Comparison of ENCODE assay signal across 8 mouse cellular contexts in the genomic region with DNA sequence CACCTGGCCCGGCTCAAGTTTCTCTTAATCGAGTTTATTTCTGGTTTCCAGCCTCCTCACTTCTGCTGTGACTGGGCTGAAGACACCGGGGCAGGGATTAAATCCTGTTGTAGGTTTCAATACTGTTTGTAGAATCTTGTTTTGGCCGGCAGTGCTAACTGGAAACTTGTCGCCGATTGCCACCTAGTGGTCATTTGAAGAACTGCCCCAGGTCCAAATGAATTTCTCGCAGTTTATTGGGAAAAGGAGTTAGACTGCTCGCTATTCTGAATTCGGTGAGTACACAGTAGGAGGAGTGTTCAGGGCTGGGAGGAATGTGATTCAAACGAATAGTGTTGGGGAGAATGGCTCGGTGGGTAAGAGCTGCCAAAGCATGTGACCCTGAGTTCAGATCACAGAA. TPM values are rescaled to one million over a fixed set of nuclear protein-coding genes. Genes with fewer than 3 reads are reported as not detected.
A peak's percentile ranks its signal among the peaks of the same experiment; 100 is the strongest.
DNase-seq lines count a peak whose midpoint lies in the region; ATAC-seq lines count a peak whose summit lies in the region.
"Had no signal": no experiment of that assay in that cellular context is flagged by ENCODE, and none has a peak within 500 bp of the region (broad histone marks: within the 10 kb centered on the region; RNA-seq: fewer than 3 reads in every experiment).

No protein-coding gene starts in this region.

- no peak overlapping the region for H3K4me2 ChIP-seq in midbrain, embryonic 12.5 days (replicated peaks)
- H3K4me2 ChIP-seq: stomach, embryonic 15.5 days had no signal

- WGBS in midbrain, embryonic 12.5 days = 3% methylated on average over 11 of the region's 11 CpGs

- intact Hi-C loops in left cerebral cortex, postnatal 36 days (cut with DNase I) = loop anchor here (1.0 to 5.0 kb wide), 3 partner anchors 117 to 247 kb away; a partner anchor contains a TSS

- H3K4me3 ChIP-seq in midbrain, embryonic 12.5 days = no peak overlapping the region
- H3K4me3 ChIP-seq: stomach, embryonic 15.5 days had no signal

- ATAC-seq in midbrain, embryonic 12.5 days (ENCODE audit: low FRiP score, low read depth) = 0 out of 2 replicates have a peak, but pooled peaks have one; percentile 49

- H3K27me3 ChIP-seq in midbrain, embryonic 12.5 days = no peaks in the 10 kb centered on the region
- H3K27me3 ChIP-seq: stomach, embryonic 15.5 days had no signal

- H3K9me3 ChIP-seq in midbrain, embryonic 12.5 days = no peaks in the 10 kb centered on the region
- H3K9me3 ChIP-seq: stomach, embryonic 15.5 days had no signal

- no peaks in the 10 kb centered on the region for H3K36me3 ChIP-seq in midbrain, embryonic 12.5 days
- H3K36me3 ChIP-seq: stomach, embryonic 15.5 days had no signal

- no peak overlapping the region for H3K9ac ChIP-seq in midbrain, embryonic 12.5 days (replicated peaks)
- H3K9ac ChIP-seq: stomach, embryonic 15.5 days had no signal

- no peaks in the 10 kb centered on the region for H3K4me1 ChIP-seq in midbrain, embryonic 12.5 days

- DNase-seq in adipocyte (ENCODE audit: low spot score) = peak; percentile 90
- peak; percentile 86 to 92 for DNase-seq in cerebellum, postnatal 10 days
- DNase-seq in frontal cortex, postnatal 25 days (ENCODE audit: low spot score in 2 of 2) = peak; percentile 79 to 82
- peak; percentile 61 for DNase-seq in kidney, adult 11 months
- DNase-seq in left cerebral cortex, postnatal 36 days (ENCODE audit: low spot score in 2 of 2) = peak; percentile 76 to 84
- DNase-seq in spleen, adult 12 weeks (ENCODE audit: low spot score) = peak; percentile 69

- H3K27ac ChIP-seq in midbrain, embryonic 12.5 days (replicated peaks) = no peak overlapping the region
- H3K27ac ChIP-seq: stomach, embryonic 15.5 days had no signal

RNA-seq across cellular contexts. Expression of a gene that starts 23.9 kb away (rescaled TPM):
- total RNA-seq in left cerebral cortex, postnatal 36 days (2021) = 1 to 10 TPM; 6.0 to 7.1 TPM
- 16.8 and 16.9 TPM in 2 replicates for polyA plus RNA-seq in midbrain, embryonic 12.5 days (2016; fragmentation: Nextera tagmentation; extraction: Ambion mirVana)

RNA-seq across cellular contexts. Expression of a gene that starts 35.0 kb away (rescaled TPM):
- not detected for total RNA-seq in left cerebral cortex, postnatal 36 days (2021)
- polyA plus RNA-seq in midbrain, embryonic 12.5 days (2016; fragmentation: Nextera tagmentation; extraction: Ambion mirVana) = not detected in 2 replicates
- polyA plus RNA-seq: stomach, embryonic 15.5 days had no signal

RNA-seq across cellular contexts. Expression of a gene that starts 35.1 kb away (rescaled TPM):
- 10 to 100 TPM; 43.2 to 45.2 TPM for total RNA-seq in left cerebral cortex, postnatal 36 days (2021)
- 24.1 and 28.0 TPM in 2 replicates for polyA plus RNA-seq in midbrain, embryonic 12.5 days (2016; fragmentation: Nextera tagmentation; extraction: Ambion mirVana)

RNA-seq across cellular contexts. Expression of a gene that starts 37.8 kb away (rescaled TPM):
- not detected for total RNA-seq in left cerebral cortex, postnatal 36 days (2021)
- 2.0 and 2.1 TPM in 2 replicates for polyA plus RNA-seq in midbrain, embryonic 12.5 days (2016; fragmentation: Nextera tagmentation; extraction: Ambion mirVana)
